Mouse (Mus musculus) mesoderm, embryonic 11.5 days (tissue): ENCODE measurements at regions not wholly inside any gene's neighbourhood (a gene's known extent, or its start where the extent isn't known, plus 50 kb on each side); places are given as distances from the start of the nearest gene placed in this dataset.

Source experiments
- DNase-seq: peaks from one replicate; pipeline ENCODE4 v3.0.0-alpha.2; 2012; ENCODE audit warnings: low read depth, low spot score

DNA sequence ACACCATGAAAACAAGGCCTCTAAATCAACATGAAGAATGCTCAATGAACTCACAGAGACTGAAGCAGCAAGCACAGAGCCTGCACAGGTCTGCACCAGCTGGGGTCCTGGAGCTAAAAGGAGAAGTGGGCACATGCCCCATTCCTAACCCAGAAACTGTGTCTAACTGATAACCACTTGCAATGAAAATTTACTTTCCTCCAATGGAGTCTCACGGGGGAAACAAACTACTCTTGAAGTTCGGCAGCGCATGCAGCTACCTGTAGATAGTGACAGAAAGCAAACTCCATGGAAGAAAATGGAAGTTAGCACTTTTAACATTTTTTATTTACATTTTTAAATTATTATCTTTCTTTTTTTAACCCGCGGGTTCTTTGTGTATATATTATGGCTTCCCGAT is 76.8 kb upstream of the Akap6 start:
- no peak for DNase-seq

DNA sequence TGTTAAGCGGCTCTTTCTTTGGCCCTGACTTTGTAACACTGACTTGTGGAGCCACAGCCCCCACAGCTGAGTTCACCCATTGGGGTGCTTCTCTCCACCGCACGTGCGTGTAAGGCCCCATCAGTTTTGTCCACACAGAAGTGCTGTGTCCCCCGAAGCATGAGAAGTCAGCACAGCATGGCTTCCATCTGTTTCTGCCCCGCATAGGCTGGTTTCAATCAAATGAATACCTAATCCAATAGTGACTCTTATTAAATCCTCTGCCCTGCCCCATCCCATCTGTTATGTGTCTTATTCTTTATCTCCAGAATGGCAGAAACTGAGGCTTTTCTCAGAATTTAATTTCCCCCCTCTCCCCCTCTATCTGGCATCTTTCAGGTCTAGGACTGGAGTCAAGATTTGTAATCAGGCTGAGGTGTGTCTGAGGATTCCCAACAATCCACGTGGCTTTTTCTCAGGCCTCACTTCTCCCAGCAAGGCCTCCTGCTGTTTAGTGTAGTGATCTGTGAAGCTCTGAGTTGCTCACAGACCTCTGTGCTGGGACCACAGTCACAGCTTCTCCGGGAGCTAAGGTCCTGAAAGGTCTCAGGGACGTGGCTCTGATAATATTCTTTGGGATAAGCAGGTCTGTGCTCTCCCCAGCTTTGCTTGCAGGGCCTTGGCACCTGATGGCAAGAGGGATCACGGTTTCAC is 75.6 kb upstream of the Akap6 start:
- no peak for DNase-seq

DNA sequence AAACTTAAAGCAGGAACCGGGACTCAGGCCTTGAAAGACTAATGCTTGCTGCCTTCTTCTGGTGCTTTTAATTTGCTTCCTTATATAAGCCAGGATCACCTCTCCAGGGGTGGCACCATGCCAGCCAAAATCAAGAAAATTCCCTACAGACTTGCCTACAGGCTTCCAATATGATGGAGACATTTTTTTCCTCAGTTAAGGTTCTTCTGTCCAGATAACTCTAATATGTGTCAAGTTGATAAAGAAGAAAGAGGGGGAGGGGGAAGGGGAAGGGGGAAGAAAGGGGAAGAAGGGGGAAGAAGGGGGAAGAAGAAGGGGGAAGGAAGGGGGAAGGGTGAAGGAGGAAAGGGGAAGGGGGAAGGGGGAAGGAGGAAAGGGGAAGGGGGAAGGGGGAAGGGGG is 74.3 kb upstream of the Akap6 start:
- DNase-seq: no peak

DNA sequence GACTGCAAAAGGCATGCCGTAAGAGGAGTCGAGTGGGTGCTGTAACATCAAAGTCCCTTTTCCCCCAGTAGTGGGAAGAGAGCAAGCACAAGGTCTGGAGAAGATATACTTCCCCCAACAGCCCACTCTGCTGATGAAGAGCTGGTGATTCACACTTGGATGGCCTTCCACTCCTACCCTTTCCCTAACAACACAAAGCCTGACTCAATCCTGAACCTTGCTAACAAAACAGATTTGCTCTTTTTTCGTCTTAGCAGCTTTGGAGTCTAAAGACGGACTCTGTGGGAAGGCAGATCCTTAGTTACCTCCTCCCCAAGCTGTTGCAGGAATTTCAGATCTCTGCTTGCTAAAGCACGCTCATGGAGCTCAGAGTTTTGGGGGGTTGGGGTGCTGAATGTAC is 70.4 kb upstream of the Akap6 start:
- DNase-seq: no peak

DNA sequence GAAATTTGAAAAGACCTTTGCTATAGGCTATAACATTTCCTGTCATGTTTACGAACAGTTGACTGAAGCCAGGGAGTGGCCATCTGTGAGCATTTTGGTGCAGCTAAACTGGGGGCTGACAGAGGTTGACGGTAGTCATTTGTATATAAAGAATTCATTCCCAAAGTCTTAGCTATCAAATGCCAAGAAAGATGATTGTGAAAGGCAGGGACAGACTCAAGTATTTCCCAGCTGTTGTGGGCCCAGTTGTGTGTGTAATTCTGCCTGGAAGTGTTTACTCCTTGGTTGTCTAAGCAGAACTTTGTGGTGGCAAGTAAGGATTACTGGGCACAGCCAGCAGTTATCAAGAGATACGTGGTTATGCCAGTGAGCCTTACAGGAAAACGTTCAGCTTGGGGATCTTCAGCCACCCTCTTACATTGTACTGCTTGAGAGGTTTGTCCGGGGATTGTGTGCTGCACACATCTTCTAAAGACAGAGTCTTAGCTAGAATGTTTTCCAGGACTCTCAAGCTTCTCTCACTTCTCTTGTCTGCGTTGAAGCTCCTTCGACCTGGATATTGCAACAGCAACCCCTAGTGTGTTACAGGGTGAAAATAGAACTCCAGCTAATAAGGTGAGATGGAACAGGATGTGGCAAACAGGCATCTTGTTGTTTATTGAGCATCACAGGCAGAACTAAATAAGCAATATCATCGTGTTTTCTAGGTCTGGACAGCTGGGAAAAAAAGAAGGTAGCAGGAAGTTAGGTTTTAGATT is 63.9 kb upstream of the Akap6 start:
- no peak for DNase-seq

DNA sequence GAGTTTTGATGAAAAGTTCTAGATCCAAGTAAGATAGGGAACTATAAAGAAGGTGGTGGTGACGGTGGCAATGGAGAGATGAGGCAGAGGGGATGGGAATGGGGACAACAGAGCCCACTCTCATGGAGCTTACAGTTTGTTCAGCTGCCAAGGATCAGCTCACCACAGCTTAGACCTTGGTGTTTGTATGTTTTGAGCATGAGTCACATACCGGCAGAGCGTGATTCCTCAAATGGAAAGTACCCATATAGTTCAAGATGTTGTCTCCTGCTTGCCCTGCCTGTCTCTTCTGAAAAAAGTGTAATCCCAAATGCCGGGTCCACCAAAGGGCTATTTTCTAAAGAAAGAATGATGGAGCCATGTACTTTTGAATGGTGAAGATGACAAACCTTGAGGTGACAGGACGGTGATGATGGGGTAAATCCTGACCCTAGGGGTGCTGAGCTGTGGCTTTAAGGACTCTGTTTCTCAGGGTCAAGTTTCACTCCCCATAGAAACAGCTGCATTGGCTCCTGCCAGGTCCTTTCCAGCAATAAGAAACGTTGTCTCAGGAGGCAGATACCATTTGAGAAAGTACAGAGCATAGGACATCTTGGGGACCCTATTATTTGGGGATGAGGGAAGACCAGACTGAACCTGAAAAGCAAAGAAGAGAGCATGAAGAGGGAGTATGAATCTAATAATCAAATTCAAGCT is 62.8 kb upstream of the Akap6 start:
- no peak for DNase-seq

DNA sequence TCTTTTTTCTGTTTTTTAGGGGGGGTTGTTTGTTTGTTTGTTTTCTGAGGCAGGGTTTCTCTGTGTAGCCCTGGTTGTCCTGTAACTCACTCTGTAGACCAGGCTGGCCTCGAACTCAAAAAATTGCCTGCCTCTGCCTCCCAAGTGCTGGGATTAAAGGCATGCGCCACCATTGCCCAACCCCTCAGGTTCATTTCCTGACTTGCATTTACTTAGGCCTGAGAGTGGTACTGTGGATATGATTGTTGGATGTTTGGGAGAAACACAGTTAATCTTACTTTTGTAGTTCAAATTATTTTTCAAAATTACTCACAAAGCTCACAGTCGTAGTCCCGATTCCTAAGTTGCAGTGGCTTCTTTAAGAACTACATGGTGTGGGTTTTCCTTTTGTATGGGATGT is 62.3 kb upstream of the Akap6 start:
- no peak for DNase-seq

DNA sequence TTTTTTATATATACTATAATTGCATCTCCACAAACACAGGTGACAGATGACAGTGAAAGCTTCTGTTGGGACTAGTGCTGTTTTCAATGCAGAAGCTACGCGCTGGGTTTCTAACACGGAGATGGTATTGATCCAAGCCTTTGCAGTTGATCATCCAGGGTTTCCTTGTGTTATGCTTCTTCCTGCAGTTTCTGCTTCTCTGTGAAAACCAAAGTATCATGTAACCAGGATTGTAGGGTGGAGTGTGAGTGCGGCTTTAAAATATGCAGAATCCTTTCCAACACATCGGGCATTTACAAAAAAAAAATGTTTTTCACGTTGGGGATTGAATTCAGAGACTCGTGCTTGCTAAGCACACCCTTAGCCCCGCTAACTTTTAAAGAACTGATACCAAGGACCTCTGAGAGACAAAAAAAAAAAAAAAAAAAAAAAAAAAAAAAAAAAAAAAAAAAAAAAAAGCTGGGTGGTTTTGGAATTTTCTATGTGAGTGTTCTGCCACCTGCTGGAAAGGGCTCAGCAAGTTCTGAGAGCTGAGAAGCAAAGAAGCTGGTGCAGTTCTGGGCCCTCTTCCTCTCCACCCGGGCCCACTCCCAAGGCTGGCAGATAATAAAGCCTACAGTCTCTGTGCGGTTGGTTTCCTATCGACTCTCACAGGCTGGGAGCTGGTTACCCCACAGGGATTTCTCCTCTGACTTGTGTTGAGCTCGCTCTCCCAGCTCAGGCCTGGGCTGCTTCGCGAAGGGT is 61.5 kb upstream of the Akap6 start:
- DNase-seq: peak; percentile 25

DNA sequence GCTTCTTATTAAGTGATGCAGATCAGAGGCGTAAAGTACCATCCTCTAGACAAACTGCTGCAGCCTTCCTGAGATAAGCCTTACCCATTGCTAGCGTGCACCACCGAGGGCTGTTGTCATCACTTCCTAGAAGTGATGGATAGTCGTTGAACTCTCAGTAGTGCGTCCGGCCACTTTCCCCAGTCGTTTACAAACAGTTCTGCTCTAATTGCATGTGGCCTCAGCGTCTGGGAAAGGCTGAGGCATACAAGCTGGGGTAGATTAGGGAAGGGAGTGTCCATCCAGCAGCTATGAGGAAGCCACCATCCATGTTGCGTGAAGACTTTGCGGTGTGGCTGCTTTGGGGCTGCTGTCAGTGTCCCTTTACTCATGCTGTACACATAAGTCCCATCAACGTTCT is 60.7 kb upstream of the Akap6 start:
- no peak for DNase-seq

DNA sequence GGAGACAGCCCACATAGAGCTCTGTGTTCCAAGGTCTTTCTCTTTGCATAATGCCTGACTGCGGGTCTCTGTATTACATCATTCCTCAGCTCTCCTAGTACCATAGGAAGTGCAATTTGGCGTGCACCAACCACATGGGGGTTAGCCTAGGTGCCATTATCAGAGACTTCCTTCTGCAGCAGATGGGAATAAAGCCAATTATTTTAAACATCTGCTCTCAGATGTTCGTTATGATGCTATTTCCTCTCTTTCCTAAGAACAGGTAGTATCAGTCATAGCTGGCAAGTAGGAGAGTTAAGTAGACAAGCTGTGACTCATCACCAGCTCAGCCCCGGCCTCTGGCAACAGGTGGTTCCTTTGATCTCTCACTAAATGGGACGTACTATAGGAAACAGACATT is 55.1 kb upstream of the Akap6 start:
- no peak for DNase-seq
